Mouse (Mus musculus) liver, embryonic 11.5 days (tissue): ENCODE results near the gene St3gal2. TPM values are rescaled to one million over a fixed set of nuclear protein-coding genes. Genes with fewer than 3 reads are reported as not detected.
"Not testable (repeated sequence)": the region's sequence is repeated elsewhere in the genome, so short reads cannot be mapped to it uniquely, and the experiment has no call there.

Experiments
- ATAC-seq: fragments of 200-750 bp; cut with Nextera tagmentation; replicated peaks from 2 replicates; pipeline ENCODE4 v1.8.0; 2017; ENCODE audit warnings: moderate number of reproducible peaks, mild to moderate bottlenecking, moderate TSS enrichment, moderate library complexity; ENCODE audit not compliant: low FRiP score
- DNase-seq: peaks from one replicate; pipeline ENCODE4 v3.0.0-alpha.2; 2017; ENCODE audit warnings: low spot score
- H3K27ac ChIP-seq: fragments of 300-500 bp; sonication (generic); 2 replicates; pipeline ENCODE4 v1.5.1; 2014; ENCODE audit warnings: mild to moderate bottlenecking, low read depth, low read length, control low read depth
- H3K27me3 ChIP-seq: fragments of 300-500 bp; sonication (generic); replicated peaks from 2 replicates; pipeline ENCODE4 v1.6.1; 2014; ENCODE audit warnings: low read length, mixed read lengths; ENCODE audit not compliant: control insufficient read depth, insufficient read depth
- H3K36me3 ChIP-seq: fragments of 300-500 bp; sonication (generic); 2 replicates; pipeline ENCODE4 v1.6.1; 2014; ENCODE audit warnings: mild to moderate bottlenecking, low read length, moderate library complexity, mixed read lengths; ENCODE audit not compliant: control insufficient read depth, insufficient read depth
- H3K4me1 ChIP-seq: fragments of 300-500 bp; sonication (generic); replicated peaks from 2 replicates; pipeline ENCODE4 v1.6.1; 2014; ENCODE audit warnings: low read length, mixed read lengths; ENCODE audit not compliant: control insufficient read depth, insufficient read depth
- H3K4me2 ChIP-seq: fragments of 300-500 bp; sonication (generic); 2 replicates; pipeline ENCODE4 v1.6.1; 2014; ENCODE audit warnings: mild to moderate bottlenecking, control low read depth, moderate library complexity
- H3K4me3 ChIP-seq: fragments of 300-500 bp; sonication (generic); 2 replicates; pipeline ENCODE4 v1.5.1; 2014; ENCODE audit warnings: low read depth, low read length, control low read depth
- H3K9ac ChIP-seq: fragments of 300-500 bp; sonication (generic); 2 replicates; pipeline ENCODE4 v1.6.1; 2014; ENCODE audit warnings: low read depth, low read length, control low read depth
- H3K9me3 ChIP-seq: fragments of 300-500 bp; sonication (generic); 2 replicates; pipeline ENCODE4 v1.6.1; 2016; ENCODE audit warnings: low read length, inconsistent platforms, mixed read lengths; ENCODE audit not compliant: control insufficient read depth
- WGBS: fragments of 180-500 bp; shearing (Covaris S2); extraction: QIAGEN DNeasy Blood & Tissue Kit; methylation state at CpG from one replicate; pipeline ENCODE4 v1.1.7; 2014; 5-methylcytosine and 5-hydroxymethylcytosine counted together
- polyA plus RNA-seq: library from polyadenylated mRNA; unstranded; fragments of >200 nt; fragmentation: Nextera tagmentation; extraction: Ambion mirVana; gene quantifications from 2 replicates; pipeline ENCODE4 v1.2.1, GENCODE M21; 2014

St3gal2 gene
- polyA plus RNA-seq, 1 experiment from 2014 or later: 21.9 TPM

- H3K4me3 ChIP-seq: peak within 1 kb of the TSS; percentile 79
- peak within 1 kb of the TSS; percentile 74 for H3K4me2 ChIP-seq
- peaks cover 2% of the 10 kb centered on the region; the same call in 1 of the 2 replicates for H3K36me3 ChIP-seq
- no peaks in the 10 kb centered on the region; the same call in 1 of the 2 replicates for H3K4me1 ChIP-seq
- H3K9me3 ChIP-seq: no peaks in the 10 kb centered on the region
- H3K9ac ChIP-seq: peak within 1 kb of the TSS; percentile 83
- ATAC-seq (peak; percentile 95), DNase-seq (peak; percentile 78)
- WGBS: 3% methylated on average over 30 of the region's 30 CpGs
- no peaks in the 10 kb centered on the region for H3K27me3 ChIP-seq
- no peak within 1 kb of the TSS for H3K27ac ChIP-seq
Observed at GRCm38 (mm10) chr8:110901839-110902578, 17.7 kb upstream of the St3gal2 start, which contains the start of gene Fuk. Gene Fuk (minus strand): TSS chr8:110902488.

GRCm38 (mm10) chr8:110902579-110902965, 17.1 kb upstream of the St3gal2 start:
- DNase-seq (no peak), ATAC-seq (peak; percentile 35)
- Histone ChIP-seq H3K27ac (no peak overlapping the region), H3K4me1 (no peaks in the 10 kb centered on the region; the same call in 1 of the 2 replicates), H3K4me2 (peak overlapping the region; percentile 74), H3K9me3 (no peaks in the 10 kb centered on the region), H3K4me3 (peak overlapping the region; percentile 79), H3K9ac (peak overlapping the region; percentile 83), H3K36me3 (peaks cover 2% of the 10 kb centered on the region; the same call in 1 of the 2 replicates), H3K27me3 (no peaks in the 10 kb centered on the region)
- WGBS: 41% methylated on average over 2 of the region's 2 CpGs

- no peaks in the 10 kb centered on the region; the same call in 1 of the 2 replicates for H3K4me1 ChIP-seq
- H3K27ac ChIP-seq: no peak overlapping the region
- DNase-seq: no peak
- no peak for ATAC-seq
- H3K4me2 ChIP-seq: no peak overlapping the region
- no peak overlapping the region for H3K4me3 ChIP-seq
- no peaks in the 10 kb centered on the region for H3K9me3 ChIP-seq
- H3K36me3 ChIP-seq: no peaks in the 10 kb centered on the region
- no peaks in the 10 kb centered on the region for H3K27me3 ChIP-seq
- H3K9ac ChIP-seq: no peak overlapping the region
- WGBS: 88% methylated on average over 6 of the region's 6 CpGs
Observed at GRCm38 (mm10) chr8:110905404-110905803, 14.3 kb upstream of the St3gal2 start.

DNA sequence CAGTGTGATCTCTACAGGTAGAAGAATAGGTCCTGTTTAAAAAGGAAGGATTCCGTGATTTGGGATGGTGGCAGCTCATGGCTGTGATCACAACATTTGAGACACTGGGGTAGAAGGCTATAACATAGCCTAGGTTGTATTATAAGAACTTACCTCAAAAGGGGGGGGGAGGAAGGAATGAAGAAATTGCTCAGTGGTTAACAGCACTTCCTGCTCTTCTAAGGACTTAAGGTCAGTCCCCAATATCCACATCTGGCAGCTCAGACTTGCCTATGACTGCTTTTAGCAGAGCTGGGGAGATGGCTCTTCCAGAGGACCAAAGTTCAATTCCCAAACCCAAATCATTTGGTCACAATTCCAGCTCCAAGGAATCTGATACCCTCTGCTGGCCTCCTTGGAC, 13.0 kb upstream of the St3gal2 start:
- WGBS: 92% methylated on average over 1 of the region's 1 CpGs
- H3K4me1 ChIP-seq: 0 out of 2 replicates have a peak, but pooled peaks cover under 1% of the 10 kb centered on the region
- H3K36me3 ChIP-seq: no peaks in the 10 kb centered on the region

DNA sequence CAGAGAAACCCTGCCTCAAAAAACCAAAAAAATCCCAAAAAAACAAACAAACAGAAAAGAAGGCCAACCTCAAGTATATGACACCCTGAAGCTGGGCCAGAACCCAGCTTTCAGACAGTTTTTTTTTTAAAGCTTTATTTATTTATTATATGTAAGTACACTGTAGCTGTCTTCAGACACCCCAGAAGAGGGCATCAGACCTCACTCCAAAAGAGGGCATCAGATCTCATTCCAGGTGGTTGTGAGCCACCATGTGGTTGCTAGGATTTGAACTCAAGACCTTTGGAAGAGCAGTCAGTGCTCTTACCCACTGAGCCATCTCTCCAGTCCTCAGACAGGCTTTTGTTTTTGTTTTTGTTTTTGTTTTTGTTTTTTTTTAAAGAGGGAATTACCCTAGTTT, 9.9 kb upstream of the St3gal2 start:
- DNase-seq, H3K9ac ChIP-seq, H3K36me3 ChIP-seq, H3K4me2 ChIP-seq, ATAC-seq, H3K27me3 ChIP-seq, H3K9me3 ChIP-seq, H3K27ac ChIP-seq, H3K4me1 ChIP-seq, H3K4me3 ChIP-seq: not testable (repeated sequence)

More for the DNA sequence above, 13.0 kb upstream of the St3gal2 start:
- no peak for DNase-seq
- Histone ChIP-seq H3K27me3 (no peaks in the 10 kb centered on the region), H3K27ac (no peak overlapping the region), H3K4me2 (no peak overlapping the region), H3K4me3 (no peak overlapping the region), H3K9me3 (no peaks in the 10 kb centered on the region), H3K9ac (no peak overlapping the region)
- no peak for ATAC-seq

DNA sequence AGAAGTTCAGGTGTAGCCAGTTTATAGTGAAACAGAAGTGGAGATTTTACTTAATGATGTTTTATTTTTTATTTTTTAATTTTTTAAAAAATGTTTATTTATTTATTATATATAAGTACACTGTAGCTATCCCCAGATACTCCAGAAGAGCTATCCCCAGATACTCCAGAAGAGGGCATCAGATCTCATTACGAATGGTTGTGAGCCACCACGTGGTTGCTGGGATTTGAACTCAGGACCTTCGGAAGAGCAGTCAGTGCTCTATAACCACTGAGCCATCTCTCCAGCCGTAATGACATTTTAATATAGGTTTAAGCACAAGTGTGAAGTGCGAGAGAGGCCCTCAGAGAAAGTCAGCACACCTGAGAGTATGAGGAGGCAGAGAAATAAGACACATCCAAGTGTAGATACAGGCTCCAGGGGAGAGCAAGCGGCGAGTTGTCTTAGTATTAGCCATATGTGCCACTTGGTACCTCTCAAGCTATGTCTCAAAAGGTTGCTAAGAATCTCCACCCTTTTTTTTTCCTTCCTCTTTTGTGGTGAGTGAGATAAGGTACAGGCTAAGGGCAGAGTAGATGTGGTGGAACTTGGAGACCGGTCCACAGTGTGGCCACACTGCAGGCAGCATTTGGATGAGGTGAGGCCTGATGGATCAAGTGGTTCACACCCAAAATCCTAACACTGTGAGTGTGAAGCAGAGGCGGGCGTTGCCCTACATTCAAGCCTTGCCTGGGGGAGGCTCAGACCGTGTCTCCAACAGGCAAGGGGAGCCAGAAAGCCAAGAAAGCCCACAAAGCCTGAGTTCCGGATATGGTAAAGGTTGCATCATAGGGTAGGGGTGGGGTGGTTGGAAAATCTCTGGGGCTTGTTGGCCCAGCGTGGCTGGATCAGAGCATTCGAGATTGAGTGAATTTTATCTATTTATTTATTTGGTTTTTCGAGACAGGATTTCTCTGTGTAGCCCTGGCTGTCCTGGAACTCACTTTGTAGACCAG, 7.8 kb upstream of the St3gal2 start:
- WGBS: 61% methylated on average over 15 of the region's 15 CpGs
- no peak for DNase-seq

GRCm38 (mm10) chr8:110917415-110917814, 2.3 kb upstream of the St3gal2 start:
- H3K27ac ChIP-seq: no peak overlapping the region
- no peak overlapping the region for H3K4me3 ChIP-seq
- H3K9ac ChIP-seq: no peak overlapping the region
- H3K27me3 ChIP-seq: no peaks in the 10 kb centered on the region
- DNase-seq: no peak
- no peaks in the 10 kb centered on the region for H3K9me3 ChIP-seq
- WGBS: 85% methylated on average over 2 of the region's 2 CpGs
- ATAC-seq: no peak
- H3K4me1 ChIP-seq: peaks cover 19% of the 10 kb centered on the region
- H3K4me2 ChIP-seq: no peak overlapping the region
- no peaks in the 10 kb centered on the region for H3K36me3 ChIP-seq

More for the DNA sequence above, 7.8 kb upstream of the St3gal2 start:
- Histone ChIP-seq H3K4me2 (peak overlapping the region; percentile 1; the same call in 1 of the 2 replicates), H3K4me3 (no peak overlapping the region), H3K36me3 (no peaks in the 10 kb centered on the region), H3K9ac (no peak overlapping the region), H3K4me1 (0 out of 2 replicates have a peak, but pooled peaks cover 5% of the 10 kb centered on the region), H3K27ac (no peak overlapping the region), H3K27me3 (no peaks in the 10 kb centered on the region), H3K9me3 (no peaks in the 10 kb centered on the region)
- ATAC-seq: peak; percentile 85

GRCm38 (mm10) chr8:110918027-110918426, 1.7 kb upstream of the St3gal2 start:
- Histone ChIP-seq H3K27me3 (no peaks in the 10 kb centered on the region), H3K9ac (no peak overlapping the region), H3K4me1 (peaks cover 23% of the 10 kb centered on the region), H3K27ac (no peak overlapping the region), H3K4me3 (no peak overlapping the region), H3K9me3 (no peaks in the 10 kb centered on the region), H3K4me2 (no peak overlapping the region), H3K36me3 (no peaks in the 10 kb centered on the region)
- no peak for ATAC-seq
- DNase-seq: no peak
- WGBS: 86% methylated on average over 11 of the region's 11 CpGs
